Mouse (Mus musculus) hindbrain, embryonic 13.5 days (tissue): Measurements from ENCODE around the gene Olfr957. TPM values are rescaled to one million over a fixed set of nuclear protein-coding genes. Genes with fewer than 3 reads are reported as not detected.

ENCODE experiments used
- polyA plus RNA-seq: library from polyadenylated mRNA; unstranded; fragments of >200 nt; fragmentation: Nextera tagmentation; extraction: Ambion mirVana; gene quantifications from 2 replicates; pipeline ENCODE4 v1.2.1, GENCODE M21; 2015

Olfr957 gene
- polyA plus RNA-seq, 1 experiment from 2014 or later = not detected

Other genes starting within 250 kb of the Olfr957 start
- not detected in 2 replicates for gene Olfr945, start 239.0 kb downstream of the Olfr957 start, polyA plus RNA-seq
- gene Olfr948, start 189.8 kb downstream of the Olfr957 start, polyA plus RNA-seq = not detected in 2 replicates
- gene Olfr951, start 128.4 kb downstream of the Olfr957 start, polyA plus RNA-seq = not detected in 2 replicates
- not detected in 2 replicates for gene Olfr952, start 88.7 kb downstream of the Olfr957 start, polyA plus RNA-seq
- gene Olfr954, start 59.1 kb downstream of the Olfr957 start, polyA plus RNA-seq = not detected in 2 replicates
- gene Olfr955, start 43.9 kb downstream of the Olfr957 start, polyA plus RNA-seq = not detected in 2 replicates
- not detected in 2 replicates for gene Olfr44, start 21.8 kb downstream of the Olfr957 start, polyA plus RNA-seq
- gene Olfr958, start 38.2 kb upstream of the Olfr957 start, polyA plus RNA-seq = not detected in 2 replicates
- not detected in 2 replicates for gene Olfr959, start 59.8 kb upstream of the Olfr957 start, polyA plus RNA-seq
- gene AW551984, start 88.6 kb upstream of the Olfr957 start, polyA plus RNA-seq = 63.0 and 69.8 TPM in 2 replicates
- gene Olfr148, start 94.8 kb upstream of the Olfr957 start, polyA plus RNA-seq = not detected in 2 replicates
- gene Olfr960, start 105.6 kb upstream of the Olfr957 start, polyA plus RNA-seq = not detected in 2 replicates
- not detected in 2 replicates for gene Olfr961, start 129.3 kb upstream of the Olfr957 start, polyA plus RNA-seq
- gene Olfr963, start 151.4 kb upstream of the Olfr957 start, polyA plus RNA-seq = not detected in 2 replicates
- gene Olfr149, start 191.3 kb upstream of the Olfr957 start, polyA plus RNA-seq = not detected in 2 replicates
- gene Olfr965, start 195.5 kb upstream of the Olfr957 start, polyA plus RNA-seq = not detected in 2 replicates
- gene Olfr150, start 215.2 kb upstream of the Olfr957 start, polyA plus RNA-seq = not detected in 2 replicates
- gene Olfr967, start 230.4 kb upstream of the Olfr957 start, polyA plus RNA-seq = not detected in 2 replicates